Mouse (Mus musculus): ENCODE measurements around the gene Slc38a4.

The Slc38a4 gene

DNA sequence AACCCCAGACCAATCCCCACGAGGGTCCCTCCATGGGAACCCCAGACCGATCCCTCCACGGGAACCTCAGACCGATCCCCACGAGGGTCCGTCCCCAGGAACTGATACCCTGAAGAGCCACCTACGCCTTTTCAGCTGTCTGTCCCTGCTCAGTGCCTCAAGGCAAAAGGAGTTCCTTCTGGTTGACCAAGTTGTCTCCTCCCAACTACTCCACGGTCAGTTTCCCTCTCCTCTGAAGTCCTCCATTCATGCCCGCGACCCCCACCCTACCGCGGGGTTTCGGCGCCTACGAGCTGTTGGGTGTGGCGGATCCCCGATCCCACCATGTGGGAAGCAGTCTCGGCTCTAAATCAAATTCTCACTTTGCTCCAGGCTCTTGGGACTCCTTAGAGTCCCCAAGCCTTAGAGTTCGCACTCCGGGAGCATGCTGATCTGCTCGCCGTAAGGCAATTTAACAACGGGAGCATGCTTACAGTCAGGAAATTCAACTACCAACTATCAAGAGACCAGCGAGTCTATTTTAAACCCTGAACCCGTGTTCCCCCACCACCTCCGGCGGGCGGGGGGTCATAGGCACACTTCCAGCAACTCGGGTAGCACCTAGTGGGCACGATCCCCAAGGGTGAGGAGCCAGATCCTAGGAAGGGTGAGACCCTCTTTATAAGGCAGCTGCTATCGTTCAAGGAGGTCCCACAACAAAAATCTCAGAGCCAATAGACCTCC is 828 bp downstream of the Slc38a4 start:
- DNase-seq (ENCODE audit: low spot score in 2 of 2) = no peak

DNA sequence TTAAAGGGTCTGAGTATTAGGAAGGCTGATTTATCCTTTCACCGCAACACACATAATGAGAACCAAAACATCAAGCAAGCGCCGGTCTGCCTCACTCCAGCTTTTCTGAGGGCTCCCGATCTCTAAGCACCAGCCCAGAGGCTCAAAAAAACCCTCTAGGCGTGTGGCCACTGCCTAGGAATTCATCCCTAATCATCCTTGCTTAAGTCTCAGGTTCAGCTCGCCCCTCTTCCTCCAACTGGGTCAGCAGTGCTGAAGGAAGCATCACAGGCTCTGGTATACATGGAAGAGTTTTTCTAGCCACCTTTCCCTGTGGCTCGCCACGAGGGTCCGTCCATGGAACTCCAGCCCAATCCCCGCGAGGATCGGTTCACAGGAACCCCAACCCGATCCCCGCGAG is 1.6 kb downstream of the Slc38a4 start:
- no peak for DNase-seq (ENCODE audit: low spot score in 2 of 2)

DNA sequence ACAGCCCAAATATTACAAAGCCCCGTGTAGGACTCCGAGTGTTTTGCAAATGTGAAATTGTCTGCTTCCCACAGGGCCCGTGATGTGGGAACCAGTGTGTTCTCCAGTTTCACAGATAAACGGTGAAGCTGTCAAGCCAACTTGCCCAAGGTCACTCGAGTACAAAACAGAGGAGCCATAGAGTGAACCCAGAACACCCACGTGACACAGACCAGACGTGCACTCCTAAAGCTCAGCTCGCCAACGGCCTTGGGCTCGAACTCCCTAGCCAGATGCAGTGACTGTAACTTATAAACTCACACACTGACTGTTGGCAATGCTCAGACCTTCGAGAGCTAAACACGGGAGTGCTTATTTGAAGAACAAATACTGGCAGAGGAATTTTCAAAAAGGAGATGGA is 5.3 kb downstream of the Slc38a4 start:
- DNase-seq (ENCODE audit: low spot score in 2 of 2) = no peak

DNA sequence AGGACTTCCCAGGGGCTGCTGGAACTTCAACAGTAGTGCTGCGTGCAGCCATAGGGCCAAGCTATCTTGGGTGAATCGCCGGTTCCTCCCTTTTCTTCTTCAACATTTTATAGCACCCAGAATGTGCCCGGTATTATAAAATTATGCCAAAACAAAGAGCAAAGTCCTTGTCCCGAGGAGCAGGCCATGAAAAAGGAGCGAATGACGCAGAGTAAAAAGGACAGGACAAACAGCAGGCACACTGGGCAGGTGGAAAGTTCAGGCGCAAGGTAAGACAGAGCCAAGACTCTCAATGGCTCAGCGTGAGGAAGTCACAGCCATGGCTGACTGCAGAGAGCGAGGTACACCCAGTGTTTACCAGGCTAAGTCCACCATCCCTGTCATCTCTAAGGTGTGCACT is 5.7 kb downstream of the Slc38a4 start:
- no peak for DNase-seq (ENCODE audit: low spot score in 2 of 2)

DNA sequence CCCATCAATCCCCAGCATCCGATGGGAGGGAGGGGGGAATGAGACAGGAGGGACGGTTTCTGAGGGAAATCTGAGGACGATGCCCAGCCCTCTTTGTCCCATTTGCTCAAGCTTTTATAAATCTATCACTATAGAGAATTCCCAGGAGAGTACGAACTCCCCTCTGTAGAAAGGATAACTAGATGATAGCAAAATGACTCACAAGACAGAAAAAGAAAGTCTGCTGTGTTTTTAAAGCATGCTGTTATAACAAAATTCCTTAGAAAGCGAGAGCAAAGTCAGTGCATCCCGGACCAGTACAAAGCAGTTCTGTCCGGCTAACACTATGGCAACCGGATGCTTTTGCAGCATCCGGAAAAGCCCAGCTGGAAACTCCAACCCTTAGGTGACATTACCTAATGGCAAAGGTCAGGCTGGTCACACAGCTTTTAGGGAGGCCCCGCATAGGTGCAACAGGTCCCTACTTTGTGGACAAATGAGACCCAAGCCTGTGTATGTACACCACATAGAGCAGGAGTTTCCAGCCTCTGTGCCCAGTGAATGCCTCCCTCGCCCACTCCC is 6.4 kb downstream of the Slc38a4 start:
- no peak for DNase-seq (ENCODE audit: low spot score in 2 of 2)

DNA sequence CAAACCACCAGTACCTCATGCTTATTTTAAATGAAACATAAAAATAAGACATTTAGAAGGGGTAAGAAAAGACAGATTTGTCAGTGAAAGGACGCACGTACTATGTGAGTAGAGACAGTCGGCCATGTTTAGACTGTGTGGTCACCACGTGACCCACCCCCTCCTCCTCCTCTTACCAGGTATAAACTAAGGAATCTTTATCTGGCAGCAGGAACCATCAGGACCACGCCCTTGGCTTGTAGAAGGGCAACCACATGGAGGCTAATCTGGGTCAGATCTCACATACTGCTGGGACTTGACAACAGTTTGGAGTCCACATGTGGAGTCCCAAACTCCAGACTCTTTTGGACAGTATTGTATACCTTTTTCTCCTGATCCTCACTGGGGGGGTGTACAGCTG is 7.5 kb downstream of the Slc38a4 start:
- no peak for DNase-seq (ENCODE audit: low spot score in 2 of 2)

DNA sequence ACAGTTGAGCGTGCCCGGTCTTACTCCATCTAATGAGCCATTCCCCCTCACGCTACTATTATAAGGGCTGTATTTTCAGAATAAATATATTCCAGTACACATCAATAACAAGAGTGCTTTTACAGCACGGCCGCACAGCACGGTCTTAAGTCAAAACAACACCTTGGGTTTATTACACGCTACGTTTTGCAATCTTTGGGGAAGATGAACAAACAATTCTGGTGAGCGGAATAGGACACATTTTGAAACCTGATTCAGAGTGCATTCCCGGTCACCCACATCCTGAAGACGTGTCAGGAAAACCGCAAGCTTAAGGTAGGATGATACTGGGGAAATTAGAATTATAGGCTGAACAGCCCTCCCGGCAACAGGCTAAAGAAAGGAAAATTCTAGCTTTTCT is 11.8 kb downstream of the Slc38a4 start:
- DNase-seq (ENCODE audit: low spot score in 2 of 2) = no peak

DNA sequence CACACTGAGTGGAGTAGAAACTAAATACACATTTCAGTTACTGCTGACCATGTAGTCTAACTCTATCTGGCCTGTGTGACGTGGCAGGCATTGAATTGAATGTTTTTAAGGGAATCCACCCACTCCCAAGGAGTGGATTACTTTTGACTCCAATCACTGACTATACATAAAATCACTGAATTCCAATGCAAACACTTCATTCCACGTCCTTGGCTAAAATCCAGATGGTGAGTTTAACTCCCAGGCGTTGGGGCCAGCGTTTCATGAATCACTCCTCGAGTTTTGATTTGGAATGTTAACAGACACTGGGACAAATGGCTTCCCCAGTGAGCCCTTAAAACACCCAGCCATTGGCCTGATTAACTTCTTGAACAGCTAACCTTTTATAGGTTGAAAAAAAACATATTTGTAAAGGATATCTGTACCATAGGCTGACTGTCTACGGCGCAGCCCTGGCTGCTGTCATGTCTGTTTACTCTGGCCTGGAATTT is 13.7 kb downstream of the Slc38a4 start:
- no peak for DNase-seq (ENCODE audit: low spot score in 2 of 2)

DNA sequence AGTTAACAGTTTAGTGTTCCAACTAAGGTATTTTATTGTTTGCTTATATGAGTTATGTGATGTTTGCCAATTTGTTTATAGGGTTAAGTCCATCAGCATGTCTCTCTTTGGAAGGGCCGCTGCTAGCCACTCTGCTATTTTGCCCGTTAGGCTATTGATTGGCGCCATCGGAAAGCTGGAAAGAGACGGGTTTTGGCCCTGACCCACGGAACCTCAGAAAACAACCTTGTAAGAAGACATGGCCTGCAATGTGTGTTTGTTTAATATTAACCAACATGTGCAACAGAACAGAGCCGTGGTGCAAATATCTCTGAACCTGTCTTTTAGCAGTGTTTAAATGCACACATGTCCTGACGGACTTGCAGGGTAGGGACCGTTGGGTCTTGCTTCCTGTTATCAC is 14.6 kb downstream of the Slc38a4 start:
- DNase-seq (ENCODE audit: low spot score in 2 of 2) = no peak

DNA sequence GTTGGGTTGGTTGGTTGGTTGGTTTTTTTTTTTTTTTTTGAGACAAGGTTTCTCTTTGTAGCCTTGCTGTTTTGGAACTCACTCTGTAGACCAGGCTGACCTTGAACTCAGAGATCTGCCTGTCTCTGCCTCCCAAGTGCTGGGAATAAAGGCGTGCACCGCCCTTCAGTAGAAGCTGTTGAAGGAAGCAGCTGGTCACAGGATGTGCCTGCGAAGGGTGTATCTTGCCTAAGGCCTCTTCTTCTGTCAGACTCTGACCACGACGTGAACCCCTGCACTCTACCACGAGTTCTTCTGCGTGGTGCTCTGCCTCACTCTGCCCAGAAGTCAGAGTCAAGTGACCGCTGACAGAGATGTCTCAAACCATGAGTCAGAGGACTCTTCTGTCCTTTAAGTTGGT is 18.0 kb downstream of the Slc38a4 start:
- DNase-seq (ENCODE audit: low spot score in 2 of 2) = no peak

DNA sequence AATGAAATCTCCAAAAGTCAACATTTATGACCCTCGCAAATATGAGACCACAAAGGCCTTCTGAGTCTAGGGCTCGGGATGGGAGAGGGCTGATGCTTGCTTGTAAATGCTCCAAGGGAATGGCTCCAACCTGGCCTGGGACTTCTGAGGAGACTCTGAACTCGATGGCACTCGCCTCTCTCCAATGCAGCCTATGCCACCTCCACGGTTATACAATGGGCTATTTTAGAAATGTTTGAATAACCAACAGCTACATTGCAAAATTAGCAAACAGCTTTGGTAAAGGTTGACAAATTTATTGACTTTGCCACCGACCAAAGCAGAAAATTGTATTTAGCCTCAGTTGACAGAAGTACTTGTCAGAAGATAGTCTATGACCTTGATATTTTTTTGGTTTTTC is 19.9 kb downstream of the Slc38a4 start:
- no peak for DNase-seq (ENCODE audit: low spot score in 2 of 2)

DNA sequence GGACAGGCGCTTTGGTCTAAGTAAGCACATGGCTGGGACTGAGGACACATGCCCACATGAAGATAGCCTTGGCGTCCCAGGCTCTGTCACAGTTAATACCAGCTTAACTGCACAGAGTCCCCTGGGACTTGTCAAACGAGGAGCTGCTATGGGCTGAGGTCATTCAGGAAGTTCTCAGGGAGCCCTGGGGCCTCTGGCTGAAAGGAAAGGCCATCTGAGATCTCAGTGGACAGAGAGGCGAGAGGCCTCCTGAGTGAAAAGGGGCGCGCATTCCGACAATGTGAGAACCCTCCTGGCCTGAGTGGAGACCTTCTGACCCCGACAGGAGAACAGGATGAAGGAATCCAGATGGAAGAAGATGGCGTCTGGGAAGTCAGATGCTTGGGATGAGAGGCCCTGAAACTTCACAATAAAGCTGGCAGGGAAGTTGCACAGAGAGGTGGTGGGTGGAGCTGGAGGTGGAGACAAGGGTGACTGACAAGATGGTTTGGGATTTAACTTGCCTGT is 22.2 kb downstream of the Slc38a4 start:
- DNase-seq (ENCODE audit: low spot score in 2 of 2) = no peak

DNA sequence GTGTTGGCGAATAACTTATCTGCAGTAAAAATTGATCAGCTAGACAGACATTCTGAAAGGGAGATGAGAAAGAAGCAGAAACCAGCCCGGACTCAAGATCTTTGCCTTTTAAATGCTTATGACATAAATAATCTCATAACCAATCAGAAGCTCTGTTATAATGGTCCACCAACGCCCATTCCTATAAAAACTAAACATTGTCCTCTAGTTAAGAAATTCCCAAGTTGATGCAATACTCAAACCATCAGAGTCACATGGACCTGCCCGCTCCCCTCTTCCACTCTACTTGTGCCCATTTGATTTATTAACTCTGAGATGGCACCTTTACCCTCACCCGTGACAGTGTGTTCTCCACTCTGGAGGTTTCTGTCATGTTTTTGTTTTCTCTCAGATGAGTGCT is 23.9 kb downstream of the Slc38a4 start:
- no peak for DNase-seq (ENCODE audit: low spot score in 2 of 2)

DNA sequence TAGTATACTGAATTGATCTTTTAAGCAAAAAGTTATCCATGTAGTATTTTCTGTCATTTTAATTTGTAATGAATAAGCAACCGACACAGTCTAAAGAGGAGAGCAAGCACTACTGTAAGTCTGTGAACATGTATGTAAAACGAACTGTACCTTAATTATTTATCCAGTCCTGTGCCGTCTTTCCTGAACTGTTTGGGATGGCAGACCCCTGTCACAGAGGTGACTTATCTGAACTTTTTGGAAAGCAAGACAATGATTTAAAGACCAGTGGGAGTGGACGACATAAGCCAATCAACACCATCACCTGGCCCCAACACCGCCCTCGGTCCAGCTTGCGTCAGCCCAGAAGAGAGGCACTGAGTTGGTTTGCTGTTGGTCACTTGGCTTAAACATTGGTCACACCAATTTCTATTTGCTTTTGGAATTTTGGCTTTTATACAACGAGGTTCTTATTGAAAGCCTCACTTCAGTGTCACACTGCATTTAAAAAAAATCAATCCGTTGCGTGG is 24.7 kb downstream of the Slc38a4 start:
- DNase-seq (ENCODE audit: low spot score in 2 of 2) = no peak

DNA sequence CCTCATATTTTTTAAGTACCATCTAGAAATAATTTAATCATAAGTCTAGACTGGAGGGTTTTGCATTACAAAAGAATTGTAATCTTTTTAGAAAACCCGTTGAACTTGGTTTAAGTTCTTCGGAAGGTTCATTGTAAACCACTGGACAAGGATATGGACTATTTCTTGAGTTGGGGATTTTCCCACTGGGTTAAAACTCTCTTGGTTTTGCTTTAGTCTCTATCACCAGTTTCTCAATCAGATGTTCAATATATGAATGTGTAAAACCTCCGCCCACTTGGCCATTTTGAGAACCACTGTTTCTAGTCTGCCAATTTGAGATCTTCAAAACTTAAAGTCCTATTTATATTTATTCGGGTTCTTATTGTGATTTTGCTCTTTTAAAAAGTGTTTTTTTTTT is 25.6 kb downstream of the Slc38a4 start:
- DNase-seq (ENCODE audit: low spot score in 2 of 2) = no peak

DNA sequence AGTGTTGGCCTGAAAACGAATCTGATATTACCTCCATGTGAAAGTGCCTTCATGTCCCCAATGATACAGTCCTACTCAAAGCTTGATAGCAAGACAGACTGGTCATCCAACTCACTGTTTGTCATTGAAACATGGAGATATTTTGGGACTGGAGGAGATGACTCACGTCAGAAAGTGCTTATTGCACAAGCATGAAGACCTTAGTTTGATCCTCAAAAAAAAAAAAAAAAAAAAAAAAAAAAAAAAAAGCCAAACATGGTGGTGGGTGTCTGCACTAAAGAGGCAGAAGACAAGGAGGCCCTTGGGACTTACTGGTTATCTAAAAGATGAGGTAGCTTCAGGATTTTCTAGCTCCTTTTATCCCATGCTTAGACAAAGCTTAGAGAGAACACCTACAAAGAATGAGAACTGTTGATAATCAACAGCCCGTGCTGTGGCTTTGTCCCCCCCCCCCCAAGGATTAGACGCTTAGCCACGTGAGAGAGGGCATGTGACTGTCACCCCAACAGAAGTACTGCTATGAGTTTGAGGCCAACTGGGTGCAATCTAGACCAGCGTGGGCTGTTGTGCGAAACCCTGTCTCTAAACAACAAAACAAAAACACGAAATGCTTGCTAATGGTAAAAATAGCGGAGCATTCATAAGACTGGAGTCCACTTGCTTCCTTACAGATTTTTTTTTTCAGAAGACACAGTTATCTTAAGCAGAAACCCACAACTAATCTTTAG is 26.5 kb downstream of the Slc38a4 start:
- DNase-seq (ENCODE audit: low spot score in 2 of 2) = no peak

DNA sequence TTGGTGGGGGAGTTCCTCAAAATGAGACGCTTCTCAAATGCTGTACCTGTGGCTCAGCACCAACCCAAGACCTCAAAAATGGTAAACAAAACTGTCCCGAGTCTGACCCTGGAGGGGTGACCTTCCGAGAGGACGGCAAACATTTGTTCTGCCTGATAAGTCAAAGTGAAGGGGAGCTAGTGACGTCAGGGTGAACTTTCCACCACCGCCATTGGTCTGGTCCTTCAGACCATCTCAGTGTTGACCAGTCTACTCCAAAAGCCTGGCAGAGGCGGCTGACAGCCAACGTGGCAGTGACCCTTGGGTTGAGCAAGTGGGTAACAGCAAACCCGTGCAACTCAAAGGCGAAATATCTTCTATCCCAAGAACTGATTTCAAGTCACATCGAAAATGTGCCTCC is 27.1 kb downstream of the Slc38a4 start:
- no peak for DNase-seq (ENCODE audit: low spot score in 2 of 2)

DNA sequence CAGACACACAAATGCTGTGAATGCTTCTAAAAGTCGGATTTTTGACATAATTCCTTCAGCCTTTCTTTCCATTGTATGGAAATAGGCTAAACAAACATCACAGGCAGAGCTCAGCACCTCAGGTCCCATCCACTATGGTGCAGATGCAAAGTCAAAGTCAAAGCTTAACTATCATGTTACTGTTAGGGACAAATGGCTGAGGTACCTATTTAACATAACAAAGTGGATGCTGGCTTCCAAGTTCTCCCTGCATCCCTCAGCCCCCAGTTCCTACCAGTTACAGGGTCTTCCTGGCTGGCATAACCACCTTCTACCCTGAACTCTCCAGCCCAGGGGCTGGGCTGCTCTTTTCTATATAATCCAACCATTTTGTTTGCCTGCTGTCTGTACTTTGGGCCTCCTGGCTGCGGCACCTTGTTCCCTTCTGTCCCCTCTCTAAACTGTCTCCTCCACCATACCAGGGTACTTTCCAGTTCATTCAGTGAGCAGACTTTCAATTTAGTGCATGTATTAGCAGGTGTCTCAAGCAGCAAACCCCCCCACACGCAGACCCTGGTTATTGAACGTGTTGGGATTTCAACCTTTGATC is 27.6 kb downstream of the Slc38a4 start:
- DNase-seq (ENCODE audit: low spot score in 2 of 2) = no peak

DNA sequence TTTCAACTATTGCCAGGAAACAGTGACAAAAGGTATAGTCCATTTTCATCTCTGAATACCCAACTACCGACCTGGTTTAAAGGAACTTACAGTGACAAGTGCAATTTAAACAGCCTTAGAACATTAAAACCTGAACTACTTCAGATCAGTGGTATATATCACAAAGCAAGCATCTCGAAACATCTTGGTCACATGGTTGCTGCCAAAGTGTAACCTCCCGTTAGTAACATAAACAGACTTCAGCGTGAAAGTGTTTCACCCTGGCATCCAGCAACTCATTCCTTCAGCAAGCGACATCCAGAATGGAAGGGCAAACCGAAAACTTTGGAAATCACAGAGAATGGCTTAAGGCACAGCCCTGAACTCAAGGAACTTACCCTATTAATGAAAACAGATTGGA is 29.1 kb downstream of the Slc38a4 start:
- no peak for DNase-seq (ENCODE audit: low spot score in 2 of 2)

DNA sequence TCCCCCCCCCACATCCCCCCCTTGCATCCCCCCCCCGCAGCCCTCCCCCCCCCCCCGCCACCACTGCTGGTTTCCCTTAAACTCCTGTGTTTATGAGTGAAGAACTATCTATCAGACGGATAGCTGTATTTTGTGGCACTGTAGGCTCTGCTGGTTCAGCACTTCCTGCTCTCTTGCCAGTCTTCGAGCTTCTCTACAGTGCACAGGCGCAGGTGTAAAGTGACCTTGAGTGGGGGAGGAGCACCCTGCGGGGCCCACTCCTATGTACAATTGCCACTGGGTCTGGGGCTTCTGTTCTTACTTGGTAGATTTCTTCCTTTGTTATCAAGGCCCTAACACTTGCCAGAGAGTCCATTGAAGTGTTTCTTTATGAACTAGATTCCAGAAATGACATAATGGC is 33.0 kb downstream of the Slc38a4 start:
- no peak for DNase-seq (ENCODE audit: low spot score in 2 of 2)

DNA sequence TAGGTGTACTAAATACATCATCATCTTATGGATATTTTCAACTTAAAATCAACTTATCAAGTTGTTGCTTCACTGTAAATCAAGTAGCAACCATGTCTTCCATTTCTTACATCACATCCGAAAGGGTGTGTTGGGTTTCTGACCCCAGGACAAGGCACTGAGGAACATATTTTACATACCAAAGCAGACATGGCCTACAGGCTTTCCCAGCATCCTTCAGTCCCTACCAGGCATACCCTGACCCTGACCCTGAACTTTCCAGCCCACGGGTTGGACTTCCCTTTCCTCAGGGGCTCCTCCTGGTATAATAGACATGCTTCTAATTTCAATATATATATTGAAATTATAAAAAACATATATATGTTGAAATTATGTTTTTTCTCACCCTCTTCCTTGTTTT is 33.5 kb downstream of the Slc38a4 start:
- DNase-seq (ENCODE audit: low spot score in 2 of 2) = no peak

DNA sequence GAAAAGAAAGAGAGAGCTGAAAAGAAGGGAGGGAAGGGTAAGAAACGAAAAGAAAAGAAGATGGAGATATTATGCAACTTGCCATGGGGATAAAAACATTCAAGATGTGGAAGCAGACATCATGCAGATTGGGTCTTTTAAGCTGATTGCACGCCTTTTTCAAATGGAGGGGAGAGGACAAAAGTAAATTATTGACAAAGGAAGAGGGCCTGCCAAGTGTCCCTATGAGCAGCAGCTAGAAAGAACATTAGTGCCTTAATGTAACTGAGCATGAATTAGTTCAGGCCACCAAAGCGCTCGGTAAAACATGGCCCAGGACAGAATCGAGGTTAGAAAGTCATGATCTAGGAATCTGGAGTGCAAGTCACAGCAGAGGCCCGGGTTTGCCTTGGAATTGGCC is 35.5 kb downstream of the Slc38a4 start:
- DNase-seq (ENCODE audit: low spot score in 2 of 2) = no peak

All from urinary bladder, adult 18-20 months (tissue).